Mouse (Mus musculus) forebrain, embryonic 11.5 days (tissue): ENCODE measurements around the gene Fhl5. TPM values are rescaled to one million over a fixed set of nuclear protein-coding genes. Genes with fewer than 3 reads are reported as not detected.

ENCODE experiments used
- polyA plus RNA-seq: library from polyadenylated mRNA; unstranded; fragments of >200 nt; fragmentation: Nextera tagmentation; extraction: Ambion mirVana; gene quantifications from 2 replicates; pipeline ENCODE4 v1.2.1, GENCODE M21; 2014

The Fhl5 gene
- polyA plus RNA-seq, 1 experiment from 2014 or later = not detected

Other genes starting within 250 kb of the Fhl5 start
- gene Ufl1, start 38.9 kb upstream of the Fhl5 start, polyA plus RNA-seq = 41.8 and 43.2 TPM in 2 replicates